Mouse (Mus musculus) liver, postnatal 0 days (tissue): ENCODE data around the gene Hikeshi.

Experiments used
- CTCF ChIP-seq: sonication (generic); IDR thresholded peaks from 2 replicates; pipeline ENCODE4 v1.5.1; 2016; ENCODE audit warnings: antibody characterized with exemption, low read depth
- EP300 ChIP-seq: IDR thresholded peaks from 2 replicates; pipeline ENCODE4 v1.6.1; 2016; ENCODE audit warnings: antibody characterized with exemption, low read depth, mild to moderate bottlenecking

DNA sequence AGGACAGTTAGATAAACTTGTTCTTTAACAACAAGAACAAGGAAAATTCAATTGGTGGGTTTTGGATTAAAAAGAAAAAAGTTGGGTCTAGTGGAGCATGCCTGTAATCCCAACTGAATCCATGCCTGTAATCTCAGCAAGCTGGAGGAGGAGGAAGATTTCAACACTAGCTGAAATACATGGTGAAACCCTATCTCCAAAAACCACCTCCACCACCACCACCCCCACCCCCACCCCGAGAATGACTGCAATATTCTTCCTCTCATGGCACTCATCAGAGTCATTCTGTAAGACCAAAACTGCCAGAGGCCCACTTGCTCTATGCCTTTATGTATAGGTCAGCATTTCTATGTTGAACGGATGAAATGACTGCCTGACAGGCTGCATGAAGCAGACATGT is 26.2 kb upstream of the Hikeshi start:
- no peak for TF ChIP-seq CTCF
- TF ChIP-seq EP300, result no peak
